Mouse (Mus musculus): ENCODE data around the gene Cenpm. TPM values are rescaled to one million over a fixed set of nuclear protein-coding genes. Genes with fewer than 3 reads are reported as not detected.
A peak's percentile ranks its signal among the peaks of the same experiment; 100 is the strongest.

Gene Cenpm
- 38.9 and 45.6 TPM in 2 replicates for polyA plus RNA-seq (2015; fragmentation: Nextera tagmentation; extraction: Ambion mirVana)

DNA sequence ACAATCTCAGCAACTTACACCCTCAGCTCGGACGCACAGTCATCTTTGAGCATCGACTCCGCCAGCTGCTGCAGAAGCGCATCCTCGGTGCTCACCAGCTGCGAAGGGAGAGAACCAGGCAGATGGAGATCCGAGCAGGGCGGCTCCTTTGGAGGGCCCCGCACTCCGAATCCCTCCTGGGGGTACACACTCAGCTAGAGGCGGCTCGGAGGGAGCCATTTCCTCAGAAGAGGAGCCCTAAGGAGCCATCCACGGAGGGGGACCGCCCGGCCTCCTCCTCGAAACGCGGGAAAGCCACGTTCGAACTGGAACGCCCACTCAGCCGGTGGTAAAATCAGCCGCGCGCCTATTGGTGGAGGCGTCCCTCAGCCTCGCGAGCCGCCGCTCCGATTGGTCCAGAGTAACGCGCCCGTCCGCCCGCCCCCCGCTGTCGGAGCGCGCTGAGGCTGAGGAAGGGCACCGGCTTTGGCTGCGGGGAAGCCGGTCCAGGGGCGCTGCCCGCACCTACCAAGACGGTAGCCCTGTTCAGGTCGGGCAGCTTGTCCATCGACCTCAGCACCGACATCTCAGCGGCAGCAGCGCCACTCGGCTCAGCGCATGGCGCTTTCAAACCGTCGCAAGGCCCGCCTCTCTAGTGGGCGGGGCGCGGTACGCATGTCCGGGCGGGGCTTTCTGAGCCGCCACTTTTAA, at the start of gene Cenpm:
TSS of gene Cenpm (minus strand) at position 634 of the 690 bp plus-strand sequence.
- Histone ChIP-seq H3K36me3 (no peaks in the 10 kb centered on the region), H3K4me1 (peaks cover 9% of the 10 kb centered on the region), H3K4me2 (replicated peaks) (peak within 1 kb of the TSS; percentile 68), H3K9ac (replicated peaks) (peak within 1 kb of the TSS; percentile 61), H3K27ac (replicated peaks) (peak within 1 kb of the TSS; percentile 87), H3K27me3 (no peaks in the 10 kb centered on the region), H3K4me3 (peak within 1 kb of the TSS; percentile 86), H3K9me3 (no peaks in the 10 kb centered on the region)
- WGBS, result under 1% methylated on average over 65 of the region's 65 CpGs
- ATAC-seq (replicated peaks), result peak; percentile 99

DNA sequence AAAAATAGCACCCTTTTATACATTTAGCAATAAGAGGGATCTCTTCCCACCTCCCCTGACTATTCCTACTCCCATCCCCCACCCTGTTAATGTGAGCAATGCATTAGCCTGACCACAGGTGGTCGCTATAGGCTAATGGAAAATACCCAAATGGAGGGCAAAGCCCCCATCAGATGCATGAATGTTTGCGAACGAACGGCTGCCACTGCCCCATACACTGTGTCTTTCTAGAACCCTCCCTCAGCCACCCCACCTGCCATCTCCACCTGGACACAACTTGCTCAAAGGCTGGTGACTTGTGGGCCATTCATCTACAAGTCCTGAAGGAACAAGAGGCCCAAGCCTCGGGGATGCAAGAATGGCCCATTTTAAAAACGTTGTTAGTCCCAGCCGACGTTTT, 49.5 kb upstream of the Cenpm start:
- Histone ChIP-seq H3K4me3 (no peak overlapping the region), H3K4me1 (peaks cover 21% of the 10 kb centered on the region), H3K9me3 (no peaks in the 10 kb centered on the region), H3K27me3 (no peaks in the 10 kb centered on the region), H3K36me3 (peaks cover 36% of the 10 kb centered on the region), H3K4me2 (replicated peaks) (no peak overlapping the region), H3K9ac (replicated peaks) (no peak overlapping the region), H3K27ac (replicated peaks) (peak overlapping the region; percentile 63)
- peak; percentile 36; the same call in 1 of the 2 replicates for ATAC-seq (replicated peaks)
- WGBS, result 27% methylated on average over 8 of the region's 8 CpGs

DNA sequence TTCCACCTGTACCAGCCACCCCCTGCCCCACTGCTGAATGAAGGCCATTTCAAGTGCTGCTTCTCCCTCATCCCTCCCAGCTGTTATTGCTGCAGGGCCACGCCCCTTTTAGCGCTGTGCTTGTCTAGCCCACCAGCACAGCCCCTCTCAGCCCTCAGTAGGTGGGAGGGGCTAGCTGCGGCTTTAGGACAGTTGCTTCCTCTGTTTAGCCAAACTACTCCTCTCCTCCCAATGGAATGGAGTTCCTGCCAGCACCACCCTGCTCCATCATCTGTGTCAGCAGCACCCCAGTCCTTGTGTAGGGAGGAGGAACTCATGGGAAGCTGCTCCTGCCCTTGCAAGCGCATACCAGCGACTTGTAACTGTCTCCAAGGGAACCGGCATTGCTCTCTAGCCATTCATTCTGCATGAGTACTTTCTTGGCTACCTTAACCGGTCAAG, 48.7 kb upstream of the Cenpm start:
- no peaks in the 10 kb centered on the region for H3K27me3 ChIP-seq
- peaks cover 21% of the 10 kb centered on the region for H3K4me1 ChIP-seq
- 11% methylated on average over 7 of the region's 7 CpGs for WGBS
- H3K9me3 ChIP-seq, result no peaks in the 10 kb centered on the region
- peak overlapping the region; percentile 63 for H3K27ac ChIP-seq (replicated peaks)
- ATAC-seq (replicated peaks), result peak; percentile 75
- no peak overlapping the region for H3K4me3 ChIP-seq
- H3K9ac ChIP-seq (replicated peaks), result no peak overlapping the region
- no peak overlapping the region for H3K4me2 ChIP-seq (replicated peaks)
- H3K36me3 ChIP-seq, result peaks cover 43% of the 10 kb centered on the region

DNA sequence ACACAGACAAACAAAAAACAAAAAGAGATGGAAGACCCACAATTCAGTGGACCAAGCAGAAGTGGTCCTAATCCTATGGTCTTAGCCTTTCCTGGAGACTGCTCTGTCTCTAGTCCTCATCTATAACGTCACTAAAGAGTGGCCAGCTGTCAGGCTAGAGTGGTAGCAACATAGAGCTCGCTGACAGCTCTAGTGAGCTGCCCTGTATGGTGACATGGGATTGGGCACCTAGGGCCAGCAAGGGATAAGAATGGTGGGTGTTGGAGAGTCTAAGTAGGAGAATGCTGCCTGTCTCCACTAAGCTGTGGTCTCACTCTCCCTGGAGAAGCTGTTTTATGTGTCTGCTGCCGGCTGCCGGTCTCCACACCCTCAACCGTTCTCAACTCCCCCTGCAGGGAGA, 48.3 kb upstream of the Cenpm start:
- Histone ChIP-seq H3K9me3 (no peaks in the 10 kb centered on the region), H3K4me2 (replicated peaks) (no peak overlapping the region), H3K4me1 (peaks cover 21% of the 10 kb centered on the region), H3K36me3 (peaks cover 48% of the 10 kb centered on the region), H3K9ac (replicated peaks) (no peak overlapping the region), H3K27ac (replicated peaks) (peak overlapping the region; percentile 63), H3K27me3 (no peaks in the 10 kb centered on the region), H3K4me3 (no peak overlapping the region)
- WGBS, result 24% methylated on average over 5 of the region's 5 CpGs
- ATAC-seq (replicated peaks), result peak; percentile 45

DNA sequence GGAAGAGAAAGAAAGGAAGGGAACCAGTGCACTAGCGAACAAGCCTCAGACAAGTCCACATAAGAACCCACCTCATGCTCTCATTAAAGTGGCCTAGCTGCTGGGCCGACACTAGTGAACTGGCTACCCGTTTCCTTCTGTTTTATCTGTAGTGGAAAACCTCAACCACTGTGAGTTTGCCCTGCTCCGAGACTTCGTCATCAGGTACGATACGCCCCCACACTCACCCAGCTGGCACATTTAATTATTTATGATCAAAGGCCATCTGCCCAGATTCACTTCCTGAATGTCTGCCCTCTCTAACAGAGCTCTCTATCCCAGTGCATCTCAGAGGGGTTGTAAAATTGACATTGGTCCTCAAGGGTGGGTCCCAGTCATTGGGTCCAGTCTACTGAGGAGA, 45.7 kb upstream of the Cenpm start:
- Histone ChIP-seq H3K4me2 (replicated peaks) (no peak overlapping the region), H3K36me3 (peaks cover 74% of the 10 kb centered on the region)
- WGBS, result 90% methylated on average over 7 of the region's 7 CpGs

DNA sequence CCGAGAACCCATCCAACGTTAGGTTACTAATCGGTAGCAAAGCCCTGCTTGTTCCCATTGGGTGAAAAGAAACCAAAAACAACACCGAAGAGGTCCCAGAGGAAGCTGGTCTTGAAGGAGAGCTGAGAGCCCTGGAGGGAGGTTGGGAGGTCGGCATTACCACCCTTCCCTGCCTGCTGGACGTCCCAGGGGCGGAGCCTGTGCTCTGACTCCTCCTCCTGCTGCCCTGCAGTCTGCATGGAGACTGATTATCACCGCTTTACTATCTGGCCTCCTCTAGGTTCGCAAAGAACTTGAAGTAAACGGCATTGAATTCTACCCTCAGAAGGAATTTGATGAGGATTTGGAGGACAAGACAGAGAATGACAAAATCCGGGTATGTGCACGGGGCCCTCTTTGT, 41.6 kb upstream of the Cenpm start:
- 78% methylated on average over 12 of the region's 12 CpGs for WGBS
- Histone ChIP-seq H3K4me2 (replicated peaks) (no peak overlapping the region), H3K9ac (replicated peaks) (no peak overlapping the region), H3K27me3 (no peaks in the 10 kb centered on the region), H3K4me3 (no peak overlapping the region), H3K27ac (replicated peaks) (no peak overlapping the region), H3K36me3 (peaks cover 95% of the 10 kb centered on the region), H3K9me3 (no peaks in the 10 kb centered on the region), H3K4me1 (no peaks in the 10 kb centered on the region)
- no peak for ATAC-seq (replicated peaks)

More for the DNA sequence above, 45.7 kb upstream of the Cenpm start:
- ATAC-seq (replicated peaks), result no peak
- Histone ChIP-seq H3K9ac (replicated peaks) (no peak overlapping the region), H3K27ac (replicated peaks) (no peak overlapping the region), H3K4me3 (no peak overlapping the region), H3K27me3 (no peaks in the 10 kb centered on the region), H3K9me3 (no peaks in the 10 kb centered on the region), H3K4me1 (peaks cover 21% of the 10 kb centered on the region)

DNA sequence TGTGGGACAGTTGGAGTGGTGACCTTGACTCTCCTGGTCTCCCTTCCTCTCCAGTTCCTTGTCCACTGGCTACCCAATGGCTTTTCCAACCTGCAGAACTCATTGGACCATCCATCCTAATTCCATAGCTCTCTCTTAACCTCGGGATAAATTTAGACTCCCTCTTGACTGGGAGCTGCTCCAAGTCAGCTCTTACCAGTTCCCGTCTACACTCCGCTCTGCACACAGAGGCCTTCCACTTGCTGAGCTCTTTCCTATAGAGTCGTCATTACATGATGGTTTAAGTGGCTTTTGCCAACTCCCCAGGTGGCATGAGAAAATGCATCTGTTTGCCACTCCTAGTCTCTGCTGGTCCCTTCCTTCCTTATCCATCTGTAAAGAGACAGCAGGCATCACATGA, 36.1 kb upstream of the Cenpm start:
- Histone ChIP-seq H3K4me2 (replicated peaks) (no peak overlapping the region), H3K36me3 (peaks cover 66% of the 10 kb centered on the region), H3K9ac (replicated peaks) (no peak overlapping the region), H3K27ac (replicated peaks) (no peak overlapping the region), H3K4me1 (peaks cover 25% of the 10 kb centered on the region), H3K9me3 (no peaks in the 10 kb centered on the region), H3K27me3 (no peaks in the 10 kb centered on the region), H3K4me3 (no peak overlapping the region)
- 69% methylated on average over 4 of the region's 4 CpGs for WGBS
- ATAC-seq (replicated peaks), result no peak

DNA sequence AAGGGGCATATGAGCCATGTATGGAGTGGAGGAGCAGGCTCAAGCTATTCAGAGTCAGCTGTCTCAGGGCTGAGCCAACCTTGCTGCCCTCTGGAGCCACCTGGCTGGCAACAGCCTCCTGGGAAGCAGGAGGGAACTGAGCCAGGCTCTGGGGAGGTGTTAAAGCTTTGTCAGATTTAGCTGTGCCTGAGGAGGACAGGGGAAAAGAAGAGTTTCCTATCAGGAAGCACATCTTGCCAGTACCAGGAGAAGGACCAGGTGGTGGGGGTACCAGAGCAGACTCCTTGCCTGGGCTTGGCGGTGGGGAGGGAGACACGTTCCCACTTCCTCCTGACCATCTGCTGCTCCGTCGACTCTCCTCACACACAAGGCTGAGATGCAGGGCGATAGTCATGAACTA, 33.0 kb upstream of the Cenpm start:
- H3K4me1 ChIP-seq, result peaks cover 38% of the 10 kb centered on the region
- peak overlapping the region; percentile 95 for H3K4me3 ChIP-seq
- H3K9ac ChIP-seq (replicated peaks), result peak overlapping the region; percentile 98
- WGBS, result 55% methylated on average over 5 of the region's 5 CpGs
- H3K27me3 ChIP-seq, result no peaks in the 10 kb centered on the region
- H3K4me2 ChIP-seq (replicated peaks), result peak overlapping the region; percentile 88
- peaks cover 36% of the 10 kb centered on the region for H3K36me3 ChIP-seq
- peak overlapping the region; percentile 97 for H3K27ac ChIP-seq (replicated peaks)
- no peaks in the 10 kb centered on the region for H3K9me3 ChIP-seq
- ATAC-seq (replicated peaks), result no peak

DNA sequence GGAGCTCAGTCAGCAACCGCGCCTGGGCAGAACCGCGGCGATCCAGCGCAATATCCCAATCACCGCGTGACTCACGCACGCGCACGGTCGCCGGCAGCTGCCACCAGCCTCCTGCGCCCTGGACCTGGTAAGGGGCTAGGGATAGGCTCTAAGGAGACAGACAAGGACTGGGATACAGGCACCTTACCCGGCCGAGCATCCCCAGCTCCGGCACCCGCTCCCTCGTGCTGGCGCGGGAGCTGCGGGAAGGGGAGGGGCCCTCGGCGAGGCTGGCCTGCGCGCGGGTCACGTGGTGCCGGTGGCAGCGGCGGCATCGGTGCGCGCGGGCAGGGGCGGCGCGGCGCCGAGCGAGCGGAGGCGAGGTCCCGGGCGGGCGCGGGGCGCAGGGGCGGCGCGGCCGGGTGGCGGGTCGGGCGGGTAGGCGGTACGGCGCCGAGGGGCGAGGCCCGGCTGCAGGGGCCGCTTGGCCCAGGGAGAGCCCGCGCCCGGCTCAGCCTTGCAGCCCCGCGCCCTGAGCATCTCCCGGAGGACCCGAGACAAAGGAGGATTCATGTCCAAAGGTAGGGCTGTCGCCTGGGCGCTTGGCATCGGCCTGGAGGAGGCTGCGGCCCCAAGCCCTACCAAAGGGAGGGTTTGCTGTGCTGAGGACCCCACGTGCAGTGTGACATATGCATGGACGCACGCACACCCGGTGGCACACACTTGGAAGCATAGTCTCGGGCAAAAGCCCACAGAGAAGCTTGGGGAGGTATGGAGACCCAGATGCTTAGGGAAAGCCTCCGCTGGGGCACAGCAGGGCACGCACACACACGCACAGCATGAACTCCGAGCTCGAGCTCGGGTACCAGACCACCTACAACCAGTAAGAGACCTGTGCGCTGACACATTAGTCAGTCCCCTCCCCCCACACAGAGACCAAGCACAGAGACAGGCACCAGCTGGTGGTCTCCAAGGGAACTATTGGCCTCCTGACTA, 30.7 kb upstream of the Cenpm start:
- Histone ChIP-seq H3K4me1 (peaks cover 49% of the 10 kb centered on the region), H3K9me3 (no peaks in the 10 kb centered on the region), H3K36me3 (peaks cover 16% of the 10 kb centered on the region), H3K27me3 (no peaks in the 10 kb centered on the region; the same call in 1 of the 2 replicates), H3K4me2 (replicated peaks) (peak overlapping the region; percentile 88), H3K27ac (replicated peaks) (peak overlapping the region; percentile 97), H3K9ac (replicated peaks) (peak overlapping the region; percentile 98), H3K4me3 (peak overlapping the region; percentile 95)
- under 1% methylated on average over 86 of the region's 86 CpGs for WGBS
- ATAC-seq (replicated peaks), result peak; percentile 74

DNA sequence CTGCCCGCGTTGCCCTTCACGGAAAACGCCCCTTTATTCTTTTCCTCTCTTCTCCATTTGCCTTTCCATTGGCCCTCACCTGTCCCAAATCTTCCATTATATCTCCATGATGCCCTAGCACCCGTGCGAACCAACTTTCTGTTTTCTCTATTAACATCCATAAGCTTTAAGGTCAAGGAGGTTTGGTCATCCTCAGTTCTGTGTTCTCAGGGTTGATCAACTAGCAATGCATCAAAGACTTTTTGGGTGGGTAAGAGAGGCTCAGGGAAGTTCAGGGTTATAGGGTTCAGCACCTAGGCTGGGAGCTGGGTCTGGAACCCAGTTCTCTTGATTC, 30.0 kb upstream of the Cenpm start, which contains the start of gene Sept3:
TSS of gene Sept3 (plus strand) at position 301 of the 334 bp plus-strand sequence.
- WGBS, result 22% methylated on average over 6 of the region's 6 CpGs
- peaks cover 10% of the 10 kb centered on the region for H3K36me3 ChIP-seq
- peaks cover 49% of the 10 kb centered on the region for H3K4me1 ChIP-seq
- H3K9ac ChIP-seq (replicated peaks), result peak within 1 kb of the TSS; percentile 98
- no peak; the same call in 1 of the 2 replicates for ATAC-seq (replicated peaks)
- peak within 1 kb of the TSS; percentile 88 for H3K4me2 ChIP-seq (replicated peaks)
- H3K4me3 ChIP-seq, result peak within 1 kb of the TSS; percentile 95
- H3K27me3 ChIP-seq, result no peaks in the 10 kb centered on the region; the same call in 1 of the 2 replicates
- peak within 1 kb of the TSS; percentile 97 for H3K27ac ChIP-seq (replicated peaks)
- H3K9me3 ChIP-seq, result no peaks in the 10 kb centered on the region

DNA sequence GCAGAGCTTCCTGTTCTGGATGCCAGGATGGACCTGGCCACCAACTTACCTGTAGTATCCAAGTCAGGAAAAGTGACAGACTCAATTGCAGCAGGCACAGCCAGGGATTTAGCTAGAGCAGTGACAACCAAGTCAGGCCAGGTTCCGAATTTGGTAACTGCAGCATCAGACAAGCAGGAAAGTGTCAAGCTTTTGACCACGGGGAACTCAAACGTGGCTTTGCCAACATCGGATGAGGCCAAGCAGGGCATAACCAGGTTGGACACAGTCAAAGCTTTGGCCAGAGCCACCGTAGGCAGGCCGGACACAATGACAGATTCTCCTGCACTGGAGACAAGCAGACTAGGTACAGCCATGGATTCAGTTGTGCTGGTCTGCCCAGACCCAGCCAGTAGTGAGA, 27.7 kb upstream of the Cenpm start:
- Histone ChIP-seq H3K4me3 (no peak overlapping the region), H3K9ac (replicated peaks) (no peak overlapping the region), H3K27me3 (no peaks in the 10 kb centered on the region; the same call in 1 of the 2 replicates), H3K4me1 (peaks cover 51% of the 10 kb centered on the region), H3K36me3 (no peaks in the 10 kb centered on the region), H3K27ac (replicated peaks) (no peak overlapping the region), H3K9me3 (no peaks in the 10 kb centered on the region), H3K4me2 (replicated peaks) (no peak overlapping the region)
- 92% methylated on average over 6 of the region's 6 CpGs for WGBS
- ATAC-seq (replicated peaks), result no peak

DNA sequence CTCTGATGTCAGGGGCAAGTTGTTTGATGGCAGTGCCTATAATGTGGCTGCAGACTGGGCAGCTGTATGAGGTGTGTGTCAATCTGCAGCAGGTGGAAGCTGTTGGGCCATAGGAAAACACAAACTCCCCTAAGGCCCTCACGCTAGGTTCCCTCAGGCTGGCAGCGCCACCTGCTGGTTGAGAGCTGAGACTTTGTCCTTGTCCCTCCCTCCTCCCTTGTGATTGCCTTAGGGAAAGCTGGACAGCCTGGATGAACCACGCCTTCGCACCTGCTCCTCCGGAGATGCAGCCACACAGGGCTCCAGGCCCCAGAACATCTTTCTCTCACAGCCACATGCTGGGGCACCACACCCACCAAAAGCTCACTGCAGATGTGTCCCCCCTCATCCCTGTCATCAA, 26.7 kb upstream of the Cenpm start:
- H3K4me3 ChIP-seq, result no peak overlapping the region
- WGBS, result 3% methylated on average over 5 of the region's 5 CpGs
- no peaks in the 10 kb centered on the region; the same call in 1 of the 2 replicates for H3K27me3 ChIP-seq
- H3K4me2 ChIP-seq (replicated peaks), result no peak overlapping the region
- H3K4me1 ChIP-seq, result peaks cover 40% of the 10 kb centered on the region
- no peak overlapping the region; the same call in 1 of the 2 replicates for H3K9ac ChIP-seq (replicated peaks)
- H3K36me3 ChIP-seq, result no peaks in the 10 kb centered on the region
- no peak for ATAC-seq (replicated peaks)
- H3K27ac ChIP-seq (replicated peaks), result no peak overlapping the region
- H3K9me3 ChIP-seq, result no peaks in the 10 kb centered on the region
